Mouse (Mus musculus): ENCODE data around the gene Pax6. TPM values are rescaled to one million over a fixed set of nuclear protein-coding genes. Genes with fewer than 3 reads are reported as not detected.
A peak's percentile ranks its signal among the peaks of the same experiment; 100 is the strongest.

The Pax6 gene
- polyA plus RNA-seq, 1 experiment from 2014 or later = 0.46 TPM

GRCm38 (mm10) chr2:105678880-105679321 is 10.2 kb downstream of the Pax6 start:
- H3K4me1 ChIP-seq (replicated peaks) = peaks cover 27% of the 10 kb centered on the region
- no peak for ATAC-seq (ENCODE audit: insufficient number of reproducible peaks, low FRiP score)
- H3K4me3 ChIP-seq = no peak overlapping the region
- H3K27me3 ChIP-seq (replicated peaks) = peaks cover 88% of the 10 kb centered on the region
- H3K36me3 ChIP-seq = no peaks in the 10 kb centered on the region
- no peaks in the 10 kb centered on the region for H3K9me3 ChIP-seq (replicated peaks)
- H3K9ac ChIP-seq = no peak overlapping the region
- H3K27ac ChIP-seq (ENCODE audit: poor library complexity, severe bottlenecking) = no peak overlapping the region
- WGBS = 4% methylated on average over 7 of the region's 7 CpGs
- H3K4me2 ChIP-seq = no peak overlapping the region

GRCm38 (mm10) chr2:105679331-105679730 is 10.6 kb downstream of the Pax6 start:
- WGBS = 3% methylated on average over 2 of the region's 2 CpGs

GRCm38 (mm10) chr2:105680146-105680998 is 11.7 kb downstream of the Pax6 start:
- Histone ChIP-seq H3K36me3 (no peaks in the 10 kb centered on the region), H3K27ac (ENCODE audit: poor library complexity, severe bottlenecking) (no peak overlapping the region), H3K9ac (no peak overlapping the region), H3K4me2 (no peak overlapping the region), H3K4me1 (replicated peaks) (peaks cover 15% of the 10 kb centered on the region), H3K4me3 (no peak overlapping the region), H3K9me3 (replicated peaks) (no peaks in the 10 kb centered on the region), H3K27me3 (replicated peaks) (peaks cover 84% of the 10 kb centered on the region)
- ATAC-seq (ENCODE audit: insufficient number of reproducible peaks, low FRiP score) = 0 out of 2 replicates have a peak, but pooled peaks have one; percentile 24
- WGBS = 1% methylated on average over 22 of the region's 24 CpGs

More at GRCm38 (mm10) chr2:105679331-105679730, 10.6 kb downstream of the Pax6 start:
- Histone ChIP-seq H3K4me3 (no peak overlapping the region), H3K9ac (no peak overlapping the region), H3K36me3 (no peaks in the 10 kb centered on the region), H3K4me2 (no peak overlapping the region), H3K4me1 (replicated peaks) (peaks cover 26% of the 10 kb centered on the region), H3K27ac (ENCODE audit: poor library complexity, severe bottlenecking) (no peak overlapping the region), H3K9me3 (replicated peaks) (no peaks in the 10 kb centered on the region), H3K27me3 (replicated peaks) (peaks cover 87% of the 10 kb centered on the region)
- ATAC-seq (ENCODE audit: insufficient number of reproducible peaks, low FRiP score) = no peak

GRCm38 (mm10) chr2:105680999-105681710 is 12.5 kb downstream of the Pax6 start:
- WGBS = 5% methylated on average over 30 of the region's 30 CpGs
- ATAC-seq (ENCODE audit: insufficient number of reproducible peaks, low FRiP score) = 0 out of 2 replicates have a peak, but pooled peaks have one; percentile 13
- H3K27ac ChIP-seq (ENCODE audit: poor library complexity, severe bottlenecking) = no peak overlapping the region
- no peaks in the 10 kb centered on the region for H3K9me3 ChIP-seq (replicated peaks)
- H3K4me3 ChIP-seq = no peak overlapping the region
- no peak overlapping the region for H3K4me2 ChIP-seq
- peaks cover 85% of the 10 kb centered on the region for H3K27me3 ChIP-seq (replicated peaks)
- no peaks in the 10 kb centered on the region for H3K36me3 ChIP-seq
- no peak overlapping the region for H3K9ac ChIP-seq
- peaks cover 9% of the 10 kb centered on the region for H3K4me1 ChIP-seq (replicated peaks)

- no peak overlapping the region for H3K27ac ChIP-seq (ENCODE audit: poor library complexity, severe bottlenecking)
- H3K27me3 ChIP-seq (replicated peaks) = peaks cover 89% of the 10 kb centered on the region
- no peaks in the 10 kb centered on the region for H3K36me3 ChIP-seq
- H3K4me3 ChIP-seq = peak overlapping the region; percentile 19; the same call in 1 of the 2 replicates
- no peak for ATAC-seq (ENCODE audit: insufficient number of reproducible peaks, low FRiP score)
- no peak overlapping the region for H3K9ac ChIP-seq
- no peaks in the 10 kb centered on the region for H3K9me3 ChIP-seq (replicated peaks)
- peaks cover 4% of the 10 kb centered on the region; the same call in 1 of the 2 replicates for H3K4me1 ChIP-seq (replicated peaks)
- WGBS = under 1% methylated on average over 23 of the region's 23 CpGs
- H3K4me2 ChIP-seq = peak overlapping the region; percentile 45
These were observed 13.4 kb downstream of the Pax6 start for GRCm38 (mm10) chr2:105682011-105682501.

GRCm38 (mm10) chr2:105682634-105683351 is 14.1 kb downstream of the Pax6 start:
- H3K27me3 ChIP-seq (replicated peaks) = peaks cover 90% of the 10 kb centered on the region
- peaks cover 9% of the 10 kb centered on the region for H3K4me1 ChIP-seq (replicated peaks)
- ATAC-seq (ENCODE audit: insufficient number of reproducible peaks, low FRiP score) = no peak
- no peak overlapping the region for H3K27ac ChIP-seq (ENCODE audit: poor library complexity, severe bottlenecking)
- 3% methylated on average over 21 of the region's 21 CpGs for WGBS
- H3K9ac ChIP-seq = no peak overlapping the region
- no peaks in the 10 kb centered on the region for H3K36me3 ChIP-seq
- no peaks in the 10 kb centered on the region for H3K9me3 ChIP-seq (replicated peaks)
- H3K4me3 ChIP-seq = no peak overlapping the region
- peak overlapping the region; percentile 45; the same call in 1 of the 2 replicates for H3K4me2 ChIP-seq

- Histone ChIP-seq H3K27me3 (replicated peaks) (peaks cover 86% of the 10 kb centered on the region), H3K4me1 (replicated peaks) (peaks cover 19% of the 10 kb centered on the region), H3K27ac (ENCODE audit: poor library complexity, severe bottlenecking) (no peak overlapping the region), H3K4me3 (no peak overlapping the region), H3K4me2 (no peak overlapping the region), H3K9ac (no peak overlapping the region), H3K9me3 (replicated peaks) (no peaks in the 10 kb centered on the region), H3K36me3 (no peaks in the 10 kb centered on the region)
- 1% methylated on average over 22 of the region's 22 CpGs for WGBS
- no peak for ATAC-seq (ENCODE audit: insufficient number of reproducible peaks, low FRiP score)
These were observed 15.2 kb downstream of the Pax6 start for GRCm38 (mm10) chr2:105683771-105684410.

GRCm38 (mm10) chr2:105684991-105685650 is 16.4 kb downstream of the Pax6 start:
- ATAC-seq (ENCODE audit: insufficient number of reproducible peaks, low FRiP score) = no peak
- 8% methylated on average over 11 of the region's 11 CpGs for WGBS
- Histone ChIP-seq H3K4me3 (no peak overlapping the region), H3K4me2 (no peak overlapping the region), H3K27ac (ENCODE audit: poor library complexity, severe bottlenecking) (no peak overlapping the region), H3K27me3 (replicated peaks) (peaks cover 87% of the 10 kb centered on the region), H3K9me3 (replicated peaks) (no peaks in the 10 kb centered on the region), H3K36me3 (no peaks in the 10 kb centered on the region), H3K4me1 (replicated peaks) (peaks cover 30% of the 10 kb centered on the region), H3K9ac (no peak overlapping the region)

GRCm38 (mm10) chr2:105685651-105686050 is 17.0 kb downstream of the Pax6 start:
- Histone ChIP-seq H3K9ac (no peak overlapping the region), H3K4me1 (replicated peaks) (peaks cover 30% of the 10 kb centered on the region), H3K9me3 (replicated peaks) (no peaks in the 10 kb centered on the region), H3K36me3 (no peaks in the 10 kb centered on the region), H3K4me2 (no peak overlapping the region), H3K27me3 (replicated peaks) (peaks cover 86% of the 10 kb centered on the region), H3K27ac (ENCODE audit: poor library complexity, severe bottlenecking) (no peak overlapping the region), H3K4me3 (no peak overlapping the region)
- no peak for ATAC-seq (ENCODE audit: insufficient number of reproducible peaks, low FRiP score)
- 16% methylated on average over 11 of the region's 11 CpGs for WGBS

Data from heart, embryonic 12.5 days (tissue).